Mouse (Mus musculus): ENCODE measurements around the gene Gm12258. TPM values are rescaled to one million over a fixed set of nuclear protein-coding genes. Genes with fewer than 3 reads are reported as not detected.

Gm12258 gene
- polyA plus RNA-seq, 1 experiment = 6.2 TPM

DNA sequence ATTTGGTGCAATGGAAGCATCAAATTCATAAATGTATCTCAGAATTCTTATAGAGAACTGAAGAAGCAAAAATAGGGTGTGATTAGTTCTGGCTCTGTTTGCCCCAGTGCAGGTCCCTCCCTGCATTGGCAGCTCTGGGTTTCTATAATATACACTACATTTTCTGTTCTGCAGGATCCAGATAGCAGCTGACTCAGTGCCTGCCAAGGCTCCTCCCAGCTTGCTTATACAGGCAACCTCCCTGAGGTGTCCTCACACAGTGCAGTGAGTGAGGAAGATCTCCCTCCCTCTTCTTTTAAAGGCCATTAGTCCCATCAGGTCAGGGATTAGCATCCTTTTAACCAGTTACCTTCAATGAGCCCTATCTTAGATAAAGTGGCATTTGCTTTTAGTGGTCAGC is 54.1 kb downstream of the Gm12258 start:
- DNase-seq (ENCODE audit: low read depth) = no peak

DNA sequence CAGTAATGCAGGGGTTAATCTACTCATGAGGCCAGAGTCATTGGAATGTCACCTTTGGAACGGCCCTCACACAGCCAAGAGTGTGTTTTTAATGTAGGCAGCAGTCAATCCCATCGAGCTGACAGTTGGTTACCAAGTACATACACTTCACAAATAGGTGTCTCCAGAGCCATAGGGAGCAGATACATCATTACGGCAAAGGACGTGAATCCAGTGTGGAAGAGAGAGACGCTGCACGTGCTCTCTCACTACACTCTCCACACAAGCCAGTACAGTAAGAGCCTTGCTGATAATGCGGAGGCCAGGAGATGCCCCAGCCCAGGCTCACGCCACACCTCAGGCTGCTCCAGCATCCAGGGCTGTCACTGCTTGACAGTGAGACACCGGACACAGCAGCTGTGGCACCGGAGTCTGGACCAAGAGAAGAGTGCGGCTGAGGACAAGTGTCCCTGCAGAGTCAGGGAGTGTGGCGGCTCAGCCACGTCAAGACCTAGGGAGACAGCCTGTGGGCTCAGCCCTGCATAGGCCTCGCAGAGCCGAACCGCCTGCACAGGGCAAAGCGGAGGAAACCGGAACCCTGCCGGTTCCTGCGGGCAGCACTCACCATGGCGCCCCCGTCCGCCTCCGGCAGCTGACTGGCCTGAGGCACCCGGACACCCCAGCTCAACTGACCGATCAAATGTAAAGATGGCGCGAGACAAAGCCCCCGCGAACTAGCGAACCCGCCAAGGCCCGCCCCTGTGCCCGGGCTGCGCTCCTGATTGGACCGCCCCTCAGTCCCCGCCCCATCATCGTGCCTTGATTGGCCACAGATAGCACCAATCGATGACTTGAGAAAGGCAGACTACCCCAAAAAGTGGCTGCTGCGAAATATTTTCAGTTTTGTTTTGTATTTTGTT is 56.8 kb downstream of the Gm12258 start, which contains the start of gene Zfp39:
Gene Zfp39, minus strand, starts transcription at position 715 of the 899 bp plus-strand sequence.
- no peak for DNase-seq (ENCODE audit: low read depth)

DNA sequence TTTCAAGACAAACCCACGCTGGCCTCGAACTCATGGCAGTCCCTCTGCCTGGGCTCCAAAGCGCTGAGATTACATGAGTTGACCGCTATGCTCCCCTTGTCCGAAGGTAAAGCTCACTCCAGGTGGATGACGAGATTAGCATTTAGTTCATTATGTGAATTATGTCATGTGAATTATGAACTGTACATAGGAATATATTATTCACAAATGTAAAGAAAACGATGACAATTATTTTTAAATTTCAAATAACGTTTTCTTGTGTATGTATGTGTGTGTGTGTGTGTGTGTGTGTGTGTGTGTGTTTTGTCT is 57.4 kb downstream of the Gm12258 start:
- DNase-seq (ENCODE audit: low read depth) = no peak

- no peak for DNase-seq (ENCODE audit: low read depth)
Measured at GRCm38 (mm10) chr11:58904838-58905237, 57.9 kb downstream of the Gm12258 start.

Other genes starting within 250 kb of the Gm12258 start
- 0.29 TPM in 1 of 2 replicates, not detected in the other for gene 2210407C18Rik, start 231.1 kb upstream of the Gm12258 start, polyA plus RNA-seq (2012; rRNA removed)
- gene Olfr323, start 216.7 kb upstream of the Gm12258 start, polyA plus RNA-seq (2012; rRNA removed) = not detected in 2 replicates
- not detected in 2 replicates for gene Trim58, start 206.7 kb upstream of the Gm12258 start, polyA plus RNA-seq (2012; rRNA removed)
- not detected in 2 replicates for gene Olfr322, start 188.4 kb upstream of the Gm12258 start, polyA plus RNA-seq (2012; rRNA removed)
- gene Olfr320, start 166.1 kb upstream of the Gm12258 start, polyA plus RNA-seq (2012; rRNA removed) = not detected in 2 replicates
- gene Olfr319, start 148.0 kb upstream of the Gm12258 start, polyA plus RNA-seq (2012; rRNA removed) = 0.06 TPM in 1 of 2 replicates, not detected in the other
- not detected in 2 replicates for gene Olfr318, start 123.1 kb upstream of the Gm12258 start, polyA plus RNA-seq (2012; rRNA removed)
- not detected in 2 replicates for gene Olfr317, start 107.9 kb upstream of the Gm12258 start, polyA plus RNA-seq (2012; rRNA removed)
- not detected in 2 replicates for gene Olfr316, start 94.4 kb upstream of the Gm12258 start, polyA plus RNA-seq (2012; rRNA removed)
- not detected in 2 replicates for gene Olfr315, start 74.0 kb upstream of the Gm12258 start, polyA plus RNA-seq (2012; rRNA removed)
- not detected in 2 replicates for gene Olfr314, start 64.2 kb upstream of the Gm12258 start, polyA plus RNA-seq (2012; rRNA removed)
- gene Fam183b, start 45.2 kb upstream of the Gm12258 start, polyA plus RNA-seq (2012; rRNA removed) = 3.3 and 4.8 TPM in 2 replicates
- not detected in 2 replicates for gene Olfr313, start 32.2 kb upstream of the Gm12258 start, polyA plus RNA-seq (2012; rRNA removed)
- gene Olfr312, start 17.9 kb upstream of the Gm12258 start, polyA plus RNA-seq (2012; rRNA removed) = not detected in 2 replicates
- not detected in 2 replicates for gene Olfr311, start 7.9 kb upstream of the Gm12258 start, polyA plus RNA-seq (2012; rRNA removed)
- 7.6 and 9.1 TPM in 2 replicates for gene 2810021J22Rik, start 20.1 kb downstream of the Gm12258 start, polyA plus RNA-seq (2012; rRNA removed)
- 1.2 and 1.9 TPM in 2 replicates for gene Zfp39, start 57.1 kb downstream of the Gm12258 start, polyA plus RNA-seq (2012; rRNA removed)
- gene Btnl10, start 70.8 kb downstream of the Gm12258 start, polyA plus RNA-seq (2012; rRNA removed) = 0.03 TPM in 1 of 2 replicates, not detected in the other
- 163 and 165 TPM in 2 replicates for gene Rnf187, start 91.8 kb downstream of the Gm12258 start, polyA plus RNA-seq (2012; rRNA removed)
- 0.97 and 1.6 TPM in 2 replicates for gene Hist3h2ba, start 101.8 kb downstream of the Gm12258 start, polyA plus RNA-seq (2012; rRNA removed)
- 20.3 and 21.6 TPM in 2 replicates for gene Hist3h2a, start 107.5 kb downstream of the Gm12258 start, polyA plus RNA-seq (2012; rRNA removed)
- 0.39 and 1.3 TPM in 2 replicates for gene Trim17, start 107.5 kb downstream of the Gm12258 start, polyA plus RNA-seq (2012; rRNA removed)
- gene Trim11, start 130.9 kb downstream of the Gm12258 start, polyA plus RNA-seq (2012; rRNA removed) = 22.6 and 25.2 TPM in 2 replicates